Mouse (Mus musculus) ES-E14 (cell line): ENCODE measurements around the gene Scd4. TPM values are rescaled to one million over a fixed set of nuclear protein-coding genes. Genes with fewer than 3 reads are reported as not detected.
A peak's percentile ranks its signal among the peaks of the same experiment; 100 is the strongest.

ENCODE experiments used
- DNase-seq: peaks from one replicate; pipeline ENCODE4 v3.0.0-alpha.2; 2013; ENCODE audit warnings: low read depth, low spot score
- H3K27ac ChIP-seq: 2 replicates; pipeline ENCODE4 v1.5.1; 2012; ENCODE audit warnings: low read depth, mild to moderate bottlenecking, low read length, moderate library complexity, mixed read lengths; ENCODE audit not compliant: poor library complexity, insufficient read depth, severe bottlenecking
- H3K36me3 ChIP-seq: 2 replicates; pipeline ENCODE4 v1.6.1; 2012; ENCODE audit warnings: mild to moderate bottlenecking, low read length, moderate library complexity, mixed read lengths; ENCODE audit not compliant: control insufficient read depth, poor library complexity, insufficient read depth, severe bottlenecking
- H3K4me1 ChIP-seq, 2 experiments: fragments of 150-350 bp in 1 of 2; sonication (generic) in 1 of 2; 2 replicates each; pipeline ENCODE4 v1.6.1; 2012; ENCODE audit warnings: low read length in 2 of 2, mild to moderate bottlenecking in 1 of 2, mixed read lengths in 1 of 2; ENCODE audit not compliant: control insufficient read depth in 2 of 2, insufficient read depth in 2 of 2, poor library complexity in 1 of 2
- H3K4me3 ChIP-seq, 2 experiments: fragments of 150-350 bp in 1 of 2; sonication (generic) in 1 of 2; 2 replicates each; pipeline ENCODE4 v1.5.1; 2012; ENCODE audit warnings: low read length in 2 of 2, low read depth in 1 of 2, mild to moderate bottlenecking in 1 of 2, mixed read lengths in 1 of 2; ENCODE audit not compliant: insufficient read depth in 1 of 2, poor library complexity in 1 of 2, severe bottlenecking in 1 of 2
- H3K9ac ChIP-seq: 2 replicates; pipeline ENCODE4 v1.6.1; 2012; ENCODE audit warnings: low read depth, mild to moderate bottlenecking, low read length, mixed read lengths; ENCODE audit not compliant: poor library complexity, insufficient read depth, severe bottlenecking
- H3K9me3 ChIP-seq: fragments of 150-350 bp; sonication (generic); 2 replicates; pipeline ENCODE4 v1.6.1; 2012; ENCODE audit warnings: low read depth, mild to moderate bottlenecking, low read length; ENCODE audit not compliant: control insufficient read depth, insufficient read depth
- CHD2 ChIP-seq: IDR thresholded peaks from 2 replicates; pipeline ENCODE4 v1.6.1; 2014; ENCODE audit warnings: mild to moderate bottlenecking, low read depth, low read length, inconsistent platforms
- HCFC1 ChIP-seq: IDR thresholded peaks from 2 replicates; pipeline ENCODE4 v1.6.1; 2012; ENCODE audit warnings: low read length, inconsistent platforms, borderline replicate concordance; ENCODE audit not compliant: insufficient read depth
- MAFK ChIP-seq: IDR thresholded peaks from 2 replicates; pipeline ENCODE4 v1.6.1; 2014; ENCODE audit warnings: mild to moderate bottlenecking, low read depth, low read length, inconsistent platforms; ENCODE audit not compliant: insufficient read depth
- ZC3H11A ChIP-seq: IDR thresholded peaks from 2 replicates; pipeline ENCODE4 v1.6.1; 2012; ENCODE audit warnings: low read depth, mild to moderate bottlenecking, inconsistent platforms, low read length, borderline replicate concordance
- ZNF384 ChIP-seq: IDR thresholded peaks from 2 replicates; pipeline ENCODE4 v1.6.1; 2012; ENCODE audit warnings: low read depth, low read length, inconsistent platforms
- in situ Hi-C, 2 experiments: fragments of 600-800 bp; cut with MboI; formaldehyde crosslinking; loops; one replicate each; pipeline ENCODE4 v1.15.1; 2025; ENCODE audit warnings: low sequenced_read_pairs in 2 of 2, inconsistent platforms in 1 of 2; ENCODE audit not compliant: unreplicated experiment in 2 of 2
- total RNA-seq: library from RNA; depleted of rRNA; stranded (reverse); fragments of 300-350 nt; gene quantifications from 2 replicates; pipeline ENCODE4 v1.2.3, GENCODE M21; 2012

Scd4 gene
- total RNA-seq, 1 experiment = 0.13 TPM

GRCm38 (mm10) chr19:44285554-44285953 lies 47.3 kb upstream of the Scd4 start:
- DNase-seq = no peak
- peaks cover 18 to 21% of the 10 kb centered on the region in 2 experiments for H3K4me1 ChIP-seq
- H3K36me3 ChIP-seq = no peaks in the 10 kb centered on the region
- H3K9me3 ChIP-seq = no peaks in the 10 kb centered on the region
- no peak overlapping the region for H3K27ac ChIP-seq
- in situ Hi-C loops = no loop called here
- H3K4me3 ChIP-seq = no peak overlapping the region
- TF ChIP-seq ZC3H11A (no peak), MAFK (no peak), CHD2 (no peak), ZNF384 (no peak), HCFC1 (no peak)
- no peak overlapping the region for H3K9ac ChIP-seq

DNA sequence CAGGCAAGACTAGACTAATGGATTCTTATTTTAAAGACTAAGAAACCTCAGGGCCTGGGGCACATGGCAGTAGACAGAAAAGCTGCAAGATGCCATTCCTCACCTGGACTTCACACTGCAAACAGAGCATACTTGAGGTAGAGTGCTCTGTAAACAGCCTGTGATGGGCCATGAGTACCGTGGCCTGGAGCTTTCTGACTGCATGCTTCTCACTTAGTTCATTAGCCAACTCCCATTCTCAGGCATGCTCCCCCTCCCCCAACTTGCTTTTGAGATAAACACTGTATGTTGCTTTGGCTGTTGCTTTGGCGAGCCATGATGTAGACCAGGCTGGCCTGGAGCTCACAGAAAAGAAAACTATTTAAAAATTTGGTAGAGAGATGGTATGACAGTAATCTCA lies 46.8 kb upstream of the Scd4 start:
- H3K9me3 ChIP-seq = no peaks in the 10 kb centered on the region
- no peak overlapping the region for H3K27ac ChIP-seq
- H3K36me3 ChIP-seq = no peaks in the 10 kb centered on the region
- no peak for DNase-seq
- in situ Hi-C loops = no loop called here
- H3K4me3 ChIP-seq = 0 out of 4 replicates have a peak overlapping the region, but pooled peaks of 1 of the 2 experiments have one; percentile 7
- H3K9ac ChIP-seq = peak overlapping the region; percentile 9; the same call in 1 of the 2 replicates
- peaks cover 18 to 21% of the 10 kb centered on the region in 2 experiments for H3K4me1 ChIP-seq
- TF ChIP-seq ZNF384 = no peak
- TF ChIP-seq MAFK = no peak
- no peak for TF ChIP-seq HCFC1
- no peak for TF ChIP-seq ZC3H11A
- TF ChIP-seq CHD2 = no peak

- Histone ChIP-seq H3K36me3 (no peaks in the 10 kb centered on the region), H3K27ac (no peak overlapping the region), H3K9ac (no peak overlapping the region), H3K4me1 (peaks cover 11 to 26% of the 10 kb centered on the region in 2 experiments), H3K4me3 (no peak overlapping the region), H3K9me3 (no peaks in the 10 kb centered on the region)
- DNase-seq = no peak
- in situ Hi-C loops = no loop called here
- TF ChIP-seq ZC3H11A (no peak), HCFC1 (no peak), ZNF384 (no peak), MAFK (no peak), CHD2 (no peak)
Measured at GRCm38 (mm10) chr19:44287415-44288110, 45.3 kb upstream of the Scd4 start.

GRCm38 (mm10) chr19:44292083-44292482 lies 40.8 kb upstream of the Scd4 start:
- H3K27ac ChIP-seq = no peak overlapping the region
- no peaks in the 10 kb centered on the region for H3K9me3 ChIP-seq
- H3K4me1 ChIP-seq = peaks cover 0 to 19% of the 10 kb centered on the region in 2 experiments; a peak in 2 of 4 replicates
- DNase-seq = no peak
- in situ Hi-C loops = no loop called here
- no peak for TF ChIP-seq ZC3H11A
- no peak for TF ChIP-seq ZNF384
- no peak for TF ChIP-seq HCFC1
- no peak for TF ChIP-seq CHD2
- TF ChIP-seq MAFK = no peak
- H3K9ac ChIP-seq = no peak overlapping the region
- no peak overlapping the region for H3K4me3 ChIP-seq
- H3K36me3 ChIP-seq = peaks cover 23% of the 10 kb centered on the region
